Mouse (Mus musculus) heart, postnatal 25 days (tissue): ENCODE results near the gene Bsn. TPM values are rescaled to one million over a fixed set of nuclear protein-coding genes. Genes with fewer than 3 reads are reported as not detected.

Experiments
- DNase-seq: peaks from one replicate; pipeline ENCODE4 v3.0.0; 2022; ENCODE audit warnings: low spot score
- intact Hi-C: fragments of 180-260 bp; cut with DNase I; formaldehyde crosslinking; loops from one replicate; pipeline ENCODE4 v1.15.1; 2025
- total RNA-seq, 2 experiments: library from RNA; stranded (reverse); gene quantifications; 2 replicates each; pipeline ENCODE4 v1.2.3; 2021

Bsn gene
- total RNA-seq, 2 experiments from 2014 or later, result 0.03 TPM

DNA sequence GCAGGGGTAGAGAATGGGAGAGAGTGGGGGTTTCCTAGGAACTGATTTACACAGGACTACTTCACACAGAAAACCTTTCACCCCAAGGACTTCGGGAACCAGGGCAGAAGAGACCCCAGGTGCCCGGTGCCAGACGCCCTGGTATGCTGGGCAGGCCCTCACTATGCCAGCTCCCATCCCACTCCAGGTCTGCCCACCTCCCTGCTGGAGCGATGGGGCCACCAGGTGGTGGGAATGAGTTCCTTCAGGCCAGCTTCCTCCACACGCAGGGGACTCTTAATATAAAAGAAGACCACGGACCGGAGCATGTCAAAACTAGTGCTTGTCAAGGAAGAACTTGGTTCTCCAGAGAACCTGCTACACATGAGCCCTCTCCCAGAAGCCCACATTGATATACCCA lies 123.0 kb downstream of the Bsn start:
- DNase-seq, result no peak
- intact Hi-C loops, result no loop called here

DNA sequence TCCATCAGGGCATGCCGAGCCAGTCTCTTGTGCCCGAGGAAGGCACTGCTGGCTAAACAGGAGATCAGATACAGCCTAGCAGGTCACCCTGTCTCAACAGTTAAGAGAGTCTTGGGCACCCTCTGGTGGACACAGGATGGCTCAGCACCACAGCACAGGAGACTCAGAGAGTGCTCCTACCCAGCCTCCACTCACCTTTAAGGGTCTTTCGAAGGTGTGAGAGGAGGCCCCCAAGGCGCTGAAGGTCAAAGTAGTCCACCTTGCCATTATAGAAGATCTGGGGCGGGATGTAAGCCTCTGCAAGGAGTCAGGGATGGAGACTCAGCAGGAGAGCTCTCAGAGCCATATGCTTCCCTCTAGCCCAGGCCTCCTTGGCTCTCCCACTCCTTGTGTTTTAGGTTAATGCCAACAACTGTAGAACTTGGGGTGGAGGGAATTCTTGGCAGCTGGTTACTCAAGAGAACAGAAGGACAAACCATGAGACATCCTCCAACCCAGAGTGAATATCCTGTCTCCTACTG lies 124.6 kb downstream of the Bsn start:
- DNase-seq, result no peak
- intact Hi-C loops, result loop anchor here (2.0 kb wide), 1 partner anchor 101 kb away; no protein-coding TSS in a partner anchor

- no peak for DNase-seq
- intact Hi-C loops, result no loop called here
These were observed 126.8 kb downstream of the Bsn start for GRCm38 (mm10) chr9:108063361-108063760.

DNA sequence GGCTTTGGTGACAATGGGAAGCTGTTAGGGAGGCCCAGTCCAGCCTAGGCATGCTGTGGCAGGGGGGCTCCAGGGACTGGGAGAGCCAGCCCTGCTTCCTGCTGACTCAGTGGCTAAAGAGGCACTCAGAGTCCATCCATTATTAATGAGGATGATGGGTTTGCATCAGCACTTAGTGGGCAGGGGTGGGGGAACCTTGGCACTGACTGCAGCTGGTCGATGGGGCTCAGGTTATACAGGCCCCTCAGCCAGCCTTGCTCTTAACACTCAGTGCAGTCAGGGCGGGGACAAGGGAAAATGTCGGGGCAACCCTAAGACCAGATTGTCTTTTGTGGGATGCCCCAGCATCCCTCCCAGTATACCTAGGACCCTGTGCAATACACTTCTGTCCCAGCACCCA lies 128.0 kb downstream of the Bsn start:
- DNase-seq, result no peak
- intact Hi-C loops, result no loop called here

DNA sequence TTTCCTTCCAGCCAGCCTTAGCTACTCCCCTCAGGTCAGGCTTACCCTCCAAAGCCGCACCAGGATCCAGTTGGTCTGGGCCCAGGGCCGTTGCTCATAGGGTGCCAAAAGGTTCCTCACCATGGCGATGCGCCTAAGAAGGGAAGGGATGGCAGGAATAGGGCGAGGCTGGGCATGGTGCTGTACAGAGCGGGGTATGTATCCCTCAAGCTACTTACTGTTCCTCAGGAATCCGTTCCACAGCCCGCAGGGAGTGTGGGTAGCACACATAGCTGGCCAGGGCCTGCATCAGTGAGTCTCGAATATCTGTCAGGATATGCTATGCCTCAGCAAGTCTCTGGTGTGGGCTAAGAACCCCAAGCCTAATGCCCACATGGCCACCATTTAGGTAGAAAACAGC lies 131.9 kb downstream of the Bsn start:
- no peak for DNase-seq
- intact Hi-C loops, result no loop called here

DNA sequence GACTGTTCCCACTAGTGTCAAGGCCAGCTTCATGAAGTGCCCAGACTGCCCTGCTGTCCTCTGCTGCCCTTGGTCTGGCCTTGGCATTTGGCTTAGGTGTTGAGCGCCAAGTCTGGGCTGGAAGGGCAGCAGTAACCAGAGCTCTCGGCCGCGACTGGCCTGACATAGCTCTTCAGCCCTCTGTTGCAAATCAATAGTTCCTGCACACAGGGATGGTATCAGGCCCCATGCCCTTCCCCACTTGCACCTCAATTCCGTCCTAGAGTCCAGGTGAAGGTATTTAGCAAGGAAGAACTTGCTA lies 133.0 kb downstream of the Bsn start:
- no peak for DNase-seq
- intact Hi-C loops, result no loop called here

GRCm38 (mm10) chr9:108056361-108057261 lies 133.6 kb downstream of the Bsn start:
- DNase-seq, result no peak
- intact Hi-C loops, result no loop called here

GRCm38 (mm10) chr9:108055661-108056237 lies 134.4 kb downstream of the Bsn start:
- DNase-seq, result no peak
- intact Hi-C loops, result no loop called here

DNA sequence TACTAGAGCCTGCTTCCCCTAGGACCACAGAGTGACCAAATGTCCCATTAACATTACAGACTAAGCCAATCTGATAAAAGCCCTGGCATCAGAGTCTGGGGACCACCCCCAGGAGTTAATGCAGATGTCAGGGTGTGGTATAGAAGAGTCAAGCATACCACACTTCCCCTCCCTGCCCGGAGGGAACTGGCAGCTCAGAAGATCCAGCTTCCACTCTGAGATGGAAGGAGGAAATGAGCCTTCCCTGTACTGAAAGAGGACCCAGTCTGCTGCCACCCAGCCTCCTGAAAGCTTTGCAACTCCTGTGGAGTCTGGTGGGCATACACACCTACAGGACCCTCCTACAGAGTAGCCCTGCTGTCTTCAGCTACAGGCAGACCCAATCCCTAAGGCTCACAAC lies 135.1 kb downstream of the Bsn start:
- DNase-seq, result no peak
- intact Hi-C loops, result no loop called here

DNA sequence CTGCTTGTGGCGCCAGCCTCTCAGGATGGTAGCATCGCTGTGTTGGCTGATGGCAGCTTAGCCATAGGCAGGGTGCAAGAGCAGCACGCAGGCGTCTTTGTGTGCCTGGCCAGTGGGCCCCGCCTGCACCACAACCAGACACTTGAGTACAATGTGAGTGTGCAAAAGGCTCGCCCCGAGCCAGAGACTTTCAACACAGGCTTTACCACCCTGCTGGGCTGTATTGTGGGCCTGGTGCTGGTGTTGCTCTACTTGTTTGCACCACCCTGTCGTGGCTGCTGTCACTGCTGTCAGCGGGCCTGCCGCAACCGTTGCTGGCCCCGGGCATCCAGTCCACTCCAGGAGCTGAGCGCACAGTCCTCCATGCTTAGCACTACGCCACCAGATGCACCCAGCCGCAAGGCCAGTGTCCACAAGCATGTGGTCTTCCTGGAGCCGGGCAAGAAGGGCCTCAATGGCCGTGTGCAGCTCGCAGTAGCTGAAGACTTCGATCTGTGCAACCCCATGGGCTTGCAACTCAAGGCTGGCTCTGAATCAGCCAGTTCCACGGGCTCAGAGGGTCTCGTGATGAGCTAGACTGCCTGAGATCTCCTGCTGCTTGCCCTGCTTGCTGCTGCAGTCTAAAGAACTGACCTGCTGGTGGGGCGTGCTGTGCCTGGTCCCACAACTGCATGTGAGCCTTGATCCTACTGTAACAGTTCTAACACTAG lies 135.7 kb downstream of the Bsn start:
- no peak for DNase-seq
- intact Hi-C loops, result loop anchor here (5.0 kb wide), 2 partner anchors 52 to 152 kb away; partner anchors contain the start of gene Ip6k1

DNA sequence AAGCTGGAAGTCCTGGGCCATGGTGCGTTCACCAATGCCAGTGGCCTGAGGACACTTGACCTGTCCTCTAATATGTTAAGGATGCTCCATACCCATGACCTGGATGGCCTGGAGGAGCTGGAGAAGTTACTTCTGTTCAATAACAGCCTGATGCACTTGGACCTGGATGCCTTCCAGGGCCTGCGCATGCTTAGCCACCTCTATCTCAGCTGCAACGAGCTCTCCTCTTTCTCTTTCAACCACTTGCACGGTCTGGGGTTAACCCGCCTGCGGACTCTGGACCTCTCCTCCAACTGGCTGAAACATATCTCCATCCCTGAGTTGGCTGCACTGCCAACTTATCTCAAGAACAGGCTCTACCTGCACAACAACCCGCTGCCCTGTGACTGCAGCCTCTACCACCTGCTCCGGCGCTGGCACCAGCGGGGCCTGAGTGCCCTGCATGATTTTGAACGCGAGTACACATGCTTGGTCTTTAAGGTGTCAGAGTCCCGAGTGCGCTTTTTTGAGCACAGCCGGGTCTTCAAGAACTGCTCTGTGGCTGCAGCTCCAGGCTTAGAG lies 136.4 kb downstream of the Bsn start:
- intact Hi-C loops, result loop anchor here (5.0 kb wide), 2 partner anchors 51 to 151 kb away; partner anchors contain the start of gene Ip6k1
- DNase-seq, result no peak

DNA sequence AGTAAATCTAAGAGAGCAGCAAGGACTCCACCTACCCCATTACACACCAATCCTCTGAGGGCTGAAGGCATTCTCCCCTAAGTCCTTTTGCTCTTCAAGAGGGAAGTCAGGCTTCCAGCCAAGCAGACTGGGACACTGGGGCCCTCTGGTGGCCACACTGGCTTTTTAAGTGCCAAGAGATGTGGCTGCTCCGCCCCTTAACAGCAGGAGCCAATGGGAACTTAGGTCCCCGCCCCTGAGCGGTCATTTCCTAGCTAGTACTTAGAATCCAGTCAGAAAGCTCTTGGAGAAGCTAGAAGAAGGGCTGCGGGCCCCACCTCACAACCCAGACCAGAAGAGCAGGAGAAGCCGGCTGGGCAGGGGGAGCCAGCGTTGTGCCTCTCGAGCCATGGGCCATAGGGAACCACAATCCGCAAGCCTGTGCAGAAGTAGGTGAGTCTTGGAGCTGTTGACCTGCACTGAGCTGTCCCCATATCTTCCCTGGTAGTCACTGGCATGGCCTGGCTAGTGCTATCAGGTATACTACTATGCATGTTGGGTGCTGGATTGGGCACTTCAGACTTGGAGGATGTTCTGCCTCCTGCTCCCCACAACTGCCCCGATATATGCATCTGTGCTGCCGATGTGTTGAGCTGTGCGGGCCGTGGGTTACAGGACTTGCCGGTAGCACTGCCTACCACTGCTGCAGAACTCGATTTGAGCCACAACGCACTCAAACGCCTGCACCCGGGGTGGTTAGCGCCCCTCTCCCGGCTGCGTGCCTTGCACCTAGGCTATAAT lies 137.1 kb downstream of the Bsn start, which contains the start of gene Amigo3:
Gene Amigo3 (plus strand): TSS at position 275 of the 780 bp plus-strand sequence.
- DNase-seq, result peak; percentile 92
- intact Hi-C loops, result loop anchor here (1.0 to 5.0 kb wide), 3 partner anchors 51 to 151 kb away; partner anchors contain the start of gene Ip6k1

DNA sequence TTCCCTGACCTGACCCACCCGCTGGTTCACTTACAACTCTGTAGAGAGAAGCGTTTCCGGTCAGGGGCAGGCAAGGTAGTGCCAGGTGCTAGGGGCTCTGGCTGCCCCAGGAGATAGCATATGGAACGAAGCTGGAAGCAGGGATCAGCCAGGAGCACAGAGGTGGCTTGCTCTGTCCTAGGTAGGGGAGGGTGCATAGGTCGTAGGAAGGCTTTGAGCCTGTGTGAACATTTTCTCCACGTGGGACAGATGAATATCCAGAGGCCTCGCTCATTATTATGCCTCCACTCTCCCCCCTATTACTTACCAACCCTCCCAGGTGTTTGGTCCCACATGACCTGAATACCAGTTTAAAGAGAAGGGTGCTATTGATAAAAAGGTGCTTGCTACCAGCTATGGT lies 137.8 kb downstream of the Bsn start:
- intact Hi-C loops, result loop anchor here (1.0 to 5.0 kb wide), 3 partner anchors 50 to 150 kb away; partner anchors contain the start of gene Ip6k1
- no peak for DNase-seq

DNA sequence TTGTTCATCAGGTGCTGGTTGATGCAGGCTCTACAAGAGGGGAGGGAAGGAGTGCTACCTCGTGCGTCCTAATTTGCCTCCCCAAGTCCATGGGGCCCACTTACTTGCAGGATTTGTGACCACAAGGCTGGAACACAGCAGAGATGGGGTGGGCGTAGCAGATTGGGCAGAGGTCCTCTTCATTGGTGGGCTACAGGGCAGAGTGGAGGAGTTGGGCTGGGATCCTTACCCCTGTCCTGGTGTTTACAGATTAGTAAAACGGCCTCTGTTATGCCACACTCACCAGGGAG lies 138.3 kb downstream of the Bsn start:
- intact Hi-C loops, result loop anchor here (1.0 to 5.0 kb wide), 3 partner anchors 50 to 150 kb away; partner anchors contain the start of gene Ip6k1
- no peak for DNase-seq

DNA sequence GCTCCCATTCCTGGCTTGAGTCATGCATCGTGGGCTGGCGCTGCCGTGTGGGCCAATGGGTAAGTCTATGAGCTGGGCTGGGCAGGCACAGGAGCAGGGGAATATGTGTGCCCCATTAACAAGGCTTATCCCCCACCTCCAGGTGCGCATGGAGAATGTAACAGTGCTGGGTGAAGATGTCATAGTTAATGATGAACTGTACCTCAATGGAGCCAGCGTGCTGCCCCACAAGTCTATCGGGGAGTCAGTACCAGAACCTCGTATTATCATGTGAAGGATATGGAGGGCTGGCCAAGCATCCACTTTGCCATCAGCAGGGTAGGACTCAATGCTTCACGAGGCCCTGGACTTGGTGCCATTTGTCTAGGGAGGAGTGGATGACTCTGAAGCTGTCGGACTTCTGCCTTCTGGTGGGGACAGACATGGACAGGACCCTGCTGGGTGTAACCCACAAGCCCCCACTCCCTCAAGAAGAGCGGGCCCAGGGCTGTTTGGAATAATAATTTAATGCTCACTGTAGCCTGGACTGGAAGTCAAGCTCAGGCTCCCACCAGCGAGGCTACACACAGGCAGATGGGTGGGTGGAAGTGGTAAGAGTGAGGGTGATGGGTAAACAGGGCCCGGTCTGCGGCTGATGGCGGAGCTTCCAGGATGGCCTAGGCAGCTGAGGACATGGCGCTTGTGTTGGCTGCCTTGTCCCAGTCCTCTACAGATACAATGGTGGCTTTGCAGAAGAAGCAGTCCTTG lies 138.8 kb downstream of the Bsn start:
- no peak for DNase-seq
- intact Hi-C loops, result loop anchor here (5.0 kb wide), 2 partner anchors 49 to 149 kb away; partner anchors contain the start of gene Ip6k1

DNA sequence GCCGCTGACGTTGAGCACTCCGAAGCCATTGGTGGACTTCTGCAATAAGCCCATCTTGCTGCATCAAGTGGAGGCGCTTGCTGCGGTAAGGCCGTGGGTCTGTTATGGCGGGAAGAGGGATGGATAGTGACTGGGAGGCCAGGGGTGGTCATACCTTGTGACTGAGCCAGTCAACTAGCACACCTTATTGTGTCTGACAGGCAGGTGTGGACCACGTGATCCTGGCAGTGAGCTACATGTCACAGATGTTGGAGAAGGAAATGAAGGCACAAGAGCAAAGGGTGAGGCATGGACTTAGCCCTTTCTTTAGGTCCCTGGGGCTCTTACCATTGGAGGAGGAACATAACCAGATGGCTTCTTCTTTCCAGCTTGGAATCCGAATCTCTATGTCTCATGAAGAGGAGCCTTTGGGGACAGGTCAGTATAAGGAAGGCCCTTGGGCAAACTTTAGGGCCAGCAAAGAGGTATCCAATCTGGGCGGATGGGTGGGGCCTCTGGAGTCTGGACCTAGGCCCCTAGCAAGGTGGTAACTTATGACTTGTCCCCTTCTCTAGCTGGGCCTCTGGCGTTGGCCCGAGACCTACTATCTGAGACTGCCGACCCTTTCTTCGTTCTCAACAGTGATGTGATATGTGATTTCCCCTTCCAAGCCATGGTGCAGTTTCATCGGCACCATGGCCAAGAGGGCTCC lies 140.5 kb downstream of the Bsn start:
- no peak for DNase-seq
- intact Hi-C loops, result loop anchor here (5.0 kb wide), 2 partner anchors 47 to 147 kb away; partner anchors contain the start of gene Ip6k1

DNA sequence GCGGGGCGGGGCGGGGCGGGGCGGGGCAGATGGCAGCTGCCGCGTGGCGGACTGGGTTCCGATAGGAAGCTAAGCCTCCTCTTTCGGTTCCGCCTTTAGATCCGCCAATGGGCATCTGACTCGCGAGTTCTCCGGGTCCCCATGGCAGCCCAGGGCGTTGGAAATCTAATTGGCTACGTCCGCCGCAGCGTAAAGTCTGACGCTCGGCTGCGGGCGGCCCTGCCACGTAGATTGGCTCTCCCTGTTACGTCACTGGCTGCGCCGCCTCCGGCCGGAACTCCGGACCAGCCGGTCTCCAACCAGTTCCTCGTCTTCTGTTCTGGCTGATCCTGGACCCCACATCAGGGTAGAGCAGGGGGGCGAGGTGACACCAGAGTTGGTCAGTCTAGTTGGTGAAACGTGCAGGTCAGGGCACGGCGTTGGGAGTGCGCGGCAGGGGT lies 141.1 kb downstream of the Bsn start, which contains the start of gene Gmppb:
Gene Gmppb (plus strand): TSS at position 227 of the 440 bp plus-strand sequence.
- peak; percentile 96 for DNase-seq
- intact Hi-C loops, result no loop called here

DNA sequence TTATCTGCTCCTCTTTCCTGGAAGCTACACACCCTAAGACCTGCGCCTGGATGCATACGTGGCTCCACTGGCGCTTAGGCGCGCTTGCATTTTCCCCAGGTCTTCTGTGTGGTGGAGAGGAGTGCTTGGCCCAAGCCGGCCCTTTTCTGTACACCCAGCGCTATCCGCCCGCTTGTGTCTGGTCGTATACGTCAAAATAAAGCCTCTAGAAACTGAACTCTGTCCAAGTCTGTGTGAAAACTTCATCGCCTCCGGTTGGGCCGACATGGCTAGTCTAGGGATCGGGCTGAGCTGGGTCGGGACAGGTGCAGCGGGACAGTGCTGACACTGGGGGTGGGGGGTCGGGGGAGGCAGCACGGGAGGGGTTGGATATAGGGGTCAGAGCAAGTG lies 141.6 kb downstream of the Bsn start:
- intact Hi-C loops, result no loop called here
- no peak for DNase-seq
